Mouse (Mus musculus) T-helper 1 cell (primary cell): Measurements from ENCODE around the gene Sp6.

Experiments used
- in situ Hi-C: fragments of 300-600 bp; cut with MboI, MseI; formaldehyde crosslinking; loops from one replicate; pipeline ENCODE4 v1.15.1; 2025; ENCODE audit warnings: high pct_unique_total_duplicates

Gene Sp6

GRCm38 (mm10) chr11:96981461-96981860 is 31.7 kb upstream of the Sp6 start:
- in situ Hi-C loops = no loop called here

- in situ Hi-C loops = no loop called here
Measured at GRCm38 (mm10) chr11:96982355-96982754, 30.8 kb upstream of the Sp6 start.

DNA sequence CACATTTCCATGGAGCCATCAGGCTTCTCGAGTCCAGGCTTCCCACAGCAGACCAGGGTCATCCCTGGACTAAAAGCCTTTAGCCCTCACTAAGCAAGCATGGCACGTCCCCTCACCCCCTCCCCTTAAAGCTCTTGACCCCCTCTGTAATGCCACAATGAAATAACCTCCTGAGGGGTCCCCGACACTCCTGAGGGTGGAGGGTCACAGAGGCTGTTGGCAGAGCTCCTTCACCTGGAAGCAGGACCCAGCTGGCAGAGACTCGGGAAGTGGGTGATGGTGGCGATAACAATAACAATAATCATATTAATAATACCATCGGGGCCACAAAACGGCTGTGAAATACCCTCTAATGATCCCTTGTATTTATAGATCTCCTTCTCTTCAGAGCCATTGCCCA is 30.3 kb upstream of the Sp6 start, which contains the start of gene Sp2:
Sp2 (minus strand) TSS at position 101 of the 400 bp plus-strand sequence.
- in situ Hi-C loops = no loop called here

DNA sequence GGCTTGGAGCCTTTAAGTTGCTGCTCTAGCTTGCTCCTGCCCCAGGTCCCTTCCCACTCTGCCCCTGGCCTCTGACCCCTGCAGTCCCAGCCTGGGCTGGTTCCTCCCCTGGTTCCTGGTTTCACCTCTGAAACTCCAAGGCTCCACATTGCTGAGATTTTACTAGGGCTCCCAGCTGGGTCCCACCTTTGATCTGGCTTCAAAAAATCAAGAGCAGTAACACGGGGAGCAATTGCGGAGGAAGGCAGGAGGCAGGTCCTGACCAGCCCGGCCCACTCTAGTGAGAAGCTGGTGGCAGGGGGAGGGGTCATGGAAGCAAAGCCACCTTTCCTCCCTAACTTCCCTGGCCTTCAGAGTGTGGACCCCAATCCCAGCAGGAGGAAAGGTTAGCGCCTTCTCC is 28.3 kb upstream of the Sp6 start:
- in situ Hi-C loops = loop anchor here (5.0 kb wide), 1 partner anchor 37 kb away; no protein-coding TSS in a partner anchor

- in situ Hi-C loops = loop anchor here (5.0 kb wide), 1 partner anchor 36 kb away; no protein-coding TSS in a partner anchor
Measured at GRCm38 (mm10) chr11:96986463-96986862, 26.7 kb upstream of the Sp6 start.

- in situ Hi-C loops = loop anchor here (5.0 kb wide), 1 partner anchor 34 kb away; no protein-coding TSS in a partner anchor
Measured at GRCm38 (mm10) chr11:96987873-96988655, 25.1 kb upstream of the Sp6 start.

DNA sequence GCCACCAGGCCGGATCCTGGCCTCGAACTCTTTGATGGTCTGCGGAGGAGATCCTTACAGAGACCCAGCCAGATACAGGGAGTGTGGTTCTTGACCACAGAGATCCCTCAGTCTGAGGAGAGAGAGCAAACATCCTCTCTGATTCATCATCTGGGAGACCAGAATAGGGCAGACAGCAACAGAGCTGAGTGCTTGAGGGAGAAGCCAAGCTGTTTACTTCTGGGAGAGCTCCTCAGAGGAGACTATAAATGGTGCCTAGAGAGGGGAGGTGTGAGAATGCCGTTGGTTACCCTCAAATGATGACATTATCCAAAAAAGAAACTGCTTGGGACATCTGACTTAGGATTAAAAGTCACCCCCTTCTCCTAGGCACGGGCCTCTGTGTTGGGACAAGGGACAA is 21.7 kb upstream of the Sp6 start:
- in situ Hi-C loops = no loop called here

GRCm38 (mm10) chr11:96992722-96993311 is 20.4 kb upstream of the Sp6 start:
- in situ Hi-C loops = no loop called here

DNA sequence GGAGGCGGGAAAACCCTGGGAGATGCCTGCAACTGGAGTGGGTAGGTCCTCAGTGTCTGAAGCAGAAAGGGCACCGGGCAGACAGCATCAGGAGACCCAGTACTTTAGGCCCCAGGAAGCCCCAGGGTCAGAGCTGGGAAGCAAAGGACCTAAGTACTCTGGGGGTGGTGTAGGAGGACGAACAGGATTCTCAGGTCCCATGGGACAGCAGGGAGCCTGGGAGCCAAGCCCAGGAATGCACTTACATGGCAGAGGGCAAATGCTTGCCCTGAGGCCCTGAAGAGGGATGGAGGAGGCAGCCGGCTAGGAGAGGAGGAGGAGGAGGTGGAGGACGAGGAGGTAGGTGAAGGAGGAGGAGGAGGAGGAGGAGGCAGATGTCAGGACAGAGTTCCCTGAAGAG is 18.2 kb upstream of the Sp6 start:
- in situ Hi-C loops = no loop called here

- in situ Hi-C loops = no loop called here
Measured at GRCm38 (mm10) chr11:96995836-96996772, 17.1 kb upstream of the Sp6 start.

DNA sequence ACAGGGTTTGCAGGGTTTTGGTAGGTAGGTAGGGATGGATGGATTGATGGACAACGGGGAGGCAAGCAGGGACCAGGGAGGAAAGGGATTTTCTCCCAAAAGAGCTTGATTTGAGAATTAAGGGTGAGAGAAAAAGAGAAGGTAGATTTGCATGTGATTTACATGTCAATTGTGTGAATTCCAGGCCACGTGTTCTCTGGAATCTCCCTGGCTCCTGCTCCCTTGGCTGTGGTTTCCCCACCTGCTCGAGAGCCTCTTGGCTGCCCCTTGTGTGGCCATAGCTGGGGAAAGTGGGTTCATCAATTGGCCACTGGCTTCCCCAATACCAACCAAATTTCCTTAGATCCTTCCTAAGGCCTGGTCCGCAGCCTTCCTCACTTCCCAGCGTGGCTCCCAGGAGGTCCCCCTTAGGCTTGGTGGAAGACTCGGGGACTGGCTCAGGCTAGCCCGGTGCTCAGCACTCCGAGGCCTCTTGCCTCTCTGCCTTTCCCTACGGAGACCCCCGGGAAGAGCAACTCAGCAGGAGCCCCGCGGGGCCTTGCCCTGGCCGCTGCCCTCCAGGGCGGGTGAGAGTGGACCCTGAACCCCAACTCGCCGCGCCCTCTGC is 16.3 kb upstream of the Sp6 start:
- in situ Hi-C loops = no loop called here

DNA sequence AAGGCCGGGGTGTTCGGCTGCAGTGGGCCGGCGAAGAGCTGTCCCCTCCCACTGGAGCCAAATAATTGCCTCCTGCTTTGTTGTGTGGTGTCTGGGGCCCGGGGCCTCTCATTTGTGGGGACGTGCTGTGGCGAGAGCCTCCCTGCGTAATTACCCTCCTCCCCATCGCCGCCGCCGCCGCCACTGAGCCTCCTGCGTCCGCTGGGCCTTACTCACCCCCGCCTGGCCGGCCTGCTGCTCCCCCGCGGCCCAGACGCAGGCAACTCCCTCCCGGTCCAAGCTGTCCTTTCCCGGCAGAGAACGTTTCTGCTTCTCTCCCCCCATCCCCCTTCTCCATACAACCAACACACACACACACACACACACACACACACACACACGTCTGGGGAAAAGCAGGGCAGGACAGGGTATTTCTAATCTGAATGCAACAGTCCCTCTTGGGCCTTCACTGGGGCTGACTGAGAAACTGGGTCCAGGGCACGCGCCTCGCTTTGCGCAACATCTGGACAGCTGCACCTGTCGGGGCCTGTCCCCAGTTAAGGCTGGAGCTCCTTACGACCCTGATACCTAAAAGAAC is 15.7 kb upstream of the Sp6 start:
- in situ Hi-C loops = no loop called here

DNA sequence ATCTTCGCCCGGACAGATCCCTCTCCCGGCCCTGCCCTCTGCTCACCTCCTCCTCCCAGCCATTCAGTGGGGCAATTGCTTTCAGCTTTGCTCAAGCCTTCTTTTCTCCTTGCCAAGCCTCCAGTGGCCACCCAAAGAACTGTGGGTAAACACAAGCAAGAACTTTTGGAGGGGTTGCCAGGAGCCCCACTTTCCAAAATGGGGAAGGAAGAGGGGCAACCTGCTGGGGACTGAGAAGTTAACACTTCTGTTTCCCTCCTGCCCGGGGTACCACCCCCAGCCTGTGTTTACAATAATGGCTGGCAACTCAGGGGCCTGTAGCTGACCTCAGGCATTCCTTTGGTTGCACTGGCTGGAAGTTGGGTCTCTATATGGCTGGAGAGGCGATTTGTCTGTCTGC is 10.0 kb upstream of the Sp6 start:
- in situ Hi-C loops = no loop called here

- in situ Hi-C loops = no loop called here
Measured at GRCm38 (mm10) chr11:97007093-97007794, 6.0 kb upstream of the Sp6 start.

- in situ Hi-C loops = no loop called here
Measured at GRCm38 (mm10) chr11:97009198-97009790, 3.9 kb upstream of the Sp6 start.

GRCm38 (mm10) chr11:97017696-97018582 is 4.7 kb downstream of the Sp6 start:
- in situ Hi-C loops = loop anchor here (5.0 to 10.0 kb wide), 2 partner anchors 106 to 1303 kb away; partner anchors contain the start of gene Zfp652

DNA sequence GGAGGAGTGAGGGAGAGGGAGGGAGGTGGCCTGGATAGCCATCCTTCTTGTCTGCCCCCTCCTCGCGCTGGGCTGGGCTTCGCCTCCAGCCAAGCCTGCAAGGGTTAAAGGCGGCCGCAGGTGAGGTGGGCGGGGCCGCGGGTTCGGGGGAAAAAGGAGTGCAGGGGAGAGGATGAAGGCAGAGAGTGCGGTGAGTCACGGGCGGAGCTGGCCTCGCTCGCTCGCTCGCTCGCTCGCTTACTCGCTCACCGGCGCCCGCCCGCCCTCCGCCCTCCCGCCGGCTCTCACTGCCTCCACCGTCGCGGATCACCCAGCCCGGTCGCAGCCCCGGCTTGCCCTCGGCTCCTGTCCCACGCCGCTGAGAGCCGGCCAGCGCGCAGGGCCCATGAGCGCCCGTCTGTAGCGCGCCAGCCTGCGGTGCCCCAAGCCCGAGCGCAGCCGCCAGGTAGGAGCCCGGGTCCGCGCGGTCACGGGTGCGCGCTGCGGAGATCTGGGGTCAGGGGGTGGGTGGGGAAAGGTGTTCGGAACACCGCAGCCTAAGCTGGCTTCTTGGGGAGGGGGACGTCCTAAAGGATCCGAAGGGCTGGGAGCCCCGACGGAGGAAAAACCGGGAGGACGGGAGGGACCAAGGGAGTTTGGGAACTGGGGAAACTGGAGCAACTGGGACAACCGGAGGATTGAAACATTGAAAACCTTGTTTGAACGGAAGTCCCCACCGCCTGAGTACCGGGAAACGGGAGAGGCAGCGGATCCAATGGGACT is 5.6 kb downstream of the Sp6 start:
- in situ Hi-C loops = loop anchor here (5.0 to 10.0 kb wide), 2 partner anchors 106 to 1304 kb away; partner anchors contain the start of gene Zfp652

DNA sequence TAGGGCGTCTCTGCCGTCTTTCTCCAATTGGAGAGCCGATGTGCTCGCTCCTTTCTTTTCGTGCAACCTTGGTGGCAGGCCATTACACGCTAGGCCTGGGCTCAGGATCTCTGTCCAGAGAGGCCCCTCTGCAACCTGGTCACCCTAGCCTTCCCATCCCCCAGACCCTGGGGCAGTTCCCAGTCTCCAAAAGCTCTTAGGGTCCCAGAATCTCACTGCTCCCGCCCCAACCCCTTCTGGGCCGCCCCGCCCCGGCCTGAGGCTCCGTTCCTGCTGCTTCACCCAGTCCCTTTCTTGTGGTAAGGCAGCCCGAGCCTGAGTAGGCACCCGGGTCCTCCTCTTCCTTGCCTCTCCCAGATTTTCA is 6.1 kb downstream of the Sp6 start:
- in situ Hi-C loops = loop anchor here (5.0 to 10.0 kb wide), 2 partner anchors 107 to 1305 kb away; partner anchors contain the start of gene Zfp652
